Mouse (Mus musculus) olfactory bulb, adult 2 months (tissue): ENCODE data around the gene 9130213A22Rik.

Experiments used
- CTCF ChIP-seq: fragments of 200-500 bp; IDR thresholded peaks from 2 replicates; pipeline ENCODE4 v1.5.1; 2012; ENCODE audit warnings: low read depth, mild to moderate bottlenecking, low read length, moderate library complexity; ENCODE audit not compliant: insufficient read depth
- POLR2A ChIP-seq: fragments of 200-500 bp; IDR thresholded peaks from 2 replicates; pipeline ENCODE4 v1.6.1; 2012; ENCODE audit warnings: mild to moderate bottlenecking, low read depth, low read length, moderate library complexity; ENCODE audit not compliant: insufficient read depth

DNA sequence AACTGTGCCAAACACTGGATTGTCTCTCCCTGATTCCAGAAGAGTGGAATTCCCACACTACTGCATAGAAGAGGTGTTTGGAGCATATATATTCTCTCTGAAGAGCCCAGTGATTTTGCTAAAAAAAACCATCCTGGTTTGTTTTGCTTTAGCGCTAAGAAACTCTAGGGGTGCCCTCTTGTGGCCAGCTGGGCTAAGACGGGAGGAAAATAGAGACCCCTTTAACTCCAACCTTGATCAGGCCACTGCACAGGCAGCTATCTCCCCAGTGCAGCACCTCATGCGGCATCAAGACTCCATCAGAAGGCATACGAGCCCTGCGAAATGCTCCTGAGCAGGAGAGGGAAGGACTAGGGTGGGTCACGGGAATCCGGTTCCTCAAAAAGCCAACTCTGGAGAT is 28.1 kb upstream of the 9130213A22Rik start:
- no peak for TF ChIP-seq POLR2A
- TF ChIP-seq CTCF = no peak
